Mouse (Mus musculus) midbrain, embryonic 16.5 days (tissue): ENCODE measurements around the gene Spns3. TPM values are rescaled to one million over a fixed set of nuclear protein-coding genes. Genes with fewer than 3 reads are reported as not detected.

Source experiments
- ATAC-seq: fragments of 200-750 bp; cut with Nextera tagmentation; 2 replicates; pipeline ENCODE4 v1.8.0; 2017; ENCODE audit warnings: moderate TSS enrichment
- H3K27ac ChIP-seq: fragments of 300-500 bp; sonication (generic); 2 replicates; pipeline ENCODE4 v1.5.1; 2014; ENCODE audit warnings: mild to moderate bottlenecking, low read length, mixed read lengths
- H3K27me3 ChIP-seq: fragments of 300-500 bp; sonication (generic); 2 replicates; pipeline ENCODE4 v1.6.1; 2014; ENCODE audit warnings: low read depth, low read length, mixed read lengths; ENCODE audit not compliant: control insufficient read depth, insufficient read depth
- H3K36me3 ChIP-seq: fragments of 300-500 bp; sonication (generic); 2 replicates; pipeline ENCODE4 v1.6.1; 2014; ENCODE audit warnings: mild to moderate bottlenecking, low read length, moderate library complexity, mixed read lengths; ENCODE audit not compliant: control insufficient read depth, insufficient read depth
- H3K4me1 ChIP-seq: fragments of 300-500 bp; sonication (generic); 2 replicates; pipeline ENCODE4 v1.6.1; 2014; ENCODE audit warnings: mild to moderate bottlenecking, low read length, mixed read lengths; ENCODE audit not compliant: control insufficient read depth, insufficient read depth
- H3K4me2 ChIP-seq: fragments of 300-500 bp; sonication (generic); 2 replicates; pipeline ENCODE4 v1.6.1; 2014; ENCODE audit warnings: mild to moderate bottlenecking, low read length, mixed read lengths
- H3K4me3 ChIP-seq: fragments of 300-500 bp; sonication (generic); 2 replicates; pipeline ENCODE4 v1.5.1; 2014; ENCODE audit warnings: low read depth, mild to moderate bottlenecking, low read length, moderate library complexity, mixed read lengths
- H3K9ac ChIP-seq: fragments of 300-500 bp; sonication (generic); 2 replicates; pipeline ENCODE4 v1.6.1; 2014; ENCODE audit warnings: low read depth, low read length, mixed read lengths
- H3K9me3 ChIP-seq: fragments of 300-500 bp; sonication (generic); replicated peaks from 2 replicates; pipeline ENCODE4 v1.6.1; 2014; ENCODE audit warnings: mild to moderate bottlenecking, low read length, mixed read lengths; ENCODE audit not compliant: control insufficient read depth, poor library complexity, severe bottlenecking
- WGBS: fragments of 180-500 bp; shearing (Covaris S2); extraction: QIAGEN DNeasy Blood & Tissue Kit; methylation state at CpG from one replicate; pipeline ENCODE4 v1.1.7; 2014; 5-methylcytosine and 5-hydroxymethylcytosine counted together
- polyA plus RNA-seq: library from polyadenylated mRNA; unstranded; fragments of >200 nt; fragmentation: Nextera tagmentation; extraction: Ambion mirVana; gene quantifications from 2 replicates; pipeline ENCODE4 v1.2.1, GENCODE M21; 2015

Spns3 gene
- polyA plus RNA-seq, 1 experiment from 2014 or later: not detected

DNA sequence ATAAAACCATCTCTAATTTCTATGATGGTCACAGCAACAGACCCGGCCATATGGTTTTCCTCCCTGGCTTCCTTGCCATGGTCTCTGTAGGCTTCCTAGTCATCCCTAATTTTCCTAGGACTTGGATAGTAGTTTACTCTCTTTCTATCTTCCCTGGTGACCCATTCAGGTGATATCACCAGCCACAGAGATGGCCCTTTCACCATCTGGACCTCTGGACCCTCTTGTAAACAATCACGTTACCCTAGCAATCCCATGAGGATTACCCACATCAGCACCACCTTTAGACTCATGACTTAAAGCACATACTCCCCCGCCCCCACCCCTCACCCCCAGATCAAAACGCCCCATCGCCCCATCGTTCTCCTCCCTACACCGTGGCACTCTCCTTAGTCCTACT lies 16.0 kb upstream of the Spns3 start:
- no peak overlapping the region for H3K9ac ChIP-seq
- no peaks in the 10 kb centered on the region for H3K27me3 ChIP-seq
- no peak overlapping the region for H3K27ac ChIP-seq
- H3K4me3 ChIP-seq: no peak overlapping the region
- H3K4me2 ChIP-seq: no peak overlapping the region
- H3K9me3 ChIP-seq: no peaks in the 10 kb centered on the region
- ATAC-seq: no peak
- no peaks in the 10 kb centered on the region for H3K4me1 ChIP-seq
- H3K36me3 ChIP-seq: no peaks in the 10 kb centered on the region
- WGBS: 79% methylated on average over 7 of the region's 7 CpGs

DNA sequence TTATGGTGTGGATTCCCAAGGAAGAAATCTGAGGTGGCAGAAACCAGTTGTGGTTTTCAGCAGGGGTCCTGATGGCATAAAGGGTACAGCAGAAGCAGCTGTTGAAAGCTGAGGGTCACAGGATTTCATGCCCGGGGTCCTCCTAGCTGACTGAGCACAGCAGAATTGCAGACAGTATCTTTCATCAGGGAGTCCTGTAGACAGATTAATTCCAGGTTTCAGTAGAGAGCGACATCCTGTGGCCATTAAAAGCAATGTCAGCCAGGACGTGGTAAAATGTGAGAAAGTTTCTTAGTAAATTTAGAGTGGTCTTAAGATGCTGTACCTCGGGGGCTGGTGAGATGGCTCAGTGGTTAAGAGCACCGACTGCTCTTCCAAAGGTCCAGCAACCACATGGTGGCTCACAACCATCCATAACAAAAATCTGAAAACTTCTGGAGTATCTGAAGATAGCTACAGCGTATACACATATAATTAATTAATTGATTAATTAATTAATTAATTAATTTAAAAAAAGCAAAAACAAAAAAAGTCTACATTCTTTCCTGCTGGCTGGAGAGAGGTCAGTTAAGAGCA lies 14.0 kb upstream of the Spns3 start:
- Histone ChIP-seq H3K4me3 (no peak overlapping the region), H3K4me1 (no peaks in the 10 kb centered on the region), H3K9ac (no peak overlapping the region), H3K36me3 (no peaks in the 10 kb centered on the region), H3K27me3 (no peaks in the 10 kb centered on the region), H3K4me2 (no peak overlapping the region), H3K9me3 (no peaks in the 10 kb centered on the region), H3K27ac (no peak overlapping the region)
- 25% methylated on average over 6 of the region's 6 CpGs for WGBS
- peak; percentile 32; the same call in 1 of the 2 replicates for ATAC-seq

DNA sequence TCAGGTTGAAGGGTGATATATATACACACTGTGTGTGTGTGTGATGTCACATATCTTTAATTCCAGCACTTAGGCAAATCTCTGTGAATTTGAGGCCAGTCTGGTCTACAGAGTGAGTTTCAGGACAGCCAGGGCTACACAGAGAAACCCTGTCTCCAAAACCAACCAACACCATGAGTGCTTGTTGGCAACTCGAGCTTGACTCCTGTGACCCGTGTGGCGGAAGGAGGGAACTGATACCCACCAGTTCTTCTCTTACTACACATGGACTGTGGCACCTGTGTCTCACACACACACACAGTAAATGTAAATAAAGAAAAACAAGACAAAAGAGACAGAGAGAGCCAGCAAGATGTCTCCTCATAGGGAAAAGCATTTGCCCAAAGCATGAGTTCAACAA lies 10.4 kb upstream of the Spns3 start:
- no peak overlapping the region for H3K27ac ChIP-seq
- no peak overlapping the region for H3K4me3 ChIP-seq
- WGBS: 74% methylated on average over 3 of the region's 3 CpGs
- H3K9ac ChIP-seq: no peak overlapping the region
- no peak for ATAC-seq
- H3K4me1 ChIP-seq: no peaks in the 10 kb centered on the region
- H3K36me3 ChIP-seq: no peaks in the 10 kb centered on the region
- no peak overlapping the region for H3K4me2 ChIP-seq
- no peaks in the 10 kb centered on the region for H3K9me3 ChIP-seq
- H3K27me3 ChIP-seq: no peaks in the 10 kb centered on the region

DNA sequence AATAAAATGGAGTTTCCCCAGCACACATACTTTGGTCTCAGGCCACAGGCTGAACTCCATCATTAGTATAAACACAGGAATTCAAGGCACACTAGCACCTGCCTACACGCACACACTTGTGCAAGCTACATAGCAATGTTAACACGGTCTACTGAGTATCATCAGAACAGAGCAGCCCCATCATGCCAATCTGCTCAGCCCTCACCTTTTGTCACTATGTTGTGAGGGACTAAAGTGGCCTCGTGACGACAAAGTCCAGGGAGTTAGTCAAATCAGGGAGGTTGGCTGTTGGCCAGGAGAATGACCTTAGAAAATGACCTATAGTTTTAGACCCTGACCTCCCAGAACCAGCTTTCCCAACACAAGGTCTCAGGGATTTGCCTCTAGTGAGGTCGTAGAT lies 7.8 kb upstream of the Spns3 start:
- 74% methylated on average over 5 of the region's 5 CpGs for WGBS
- no peak for ATAC-seq

DNA sequence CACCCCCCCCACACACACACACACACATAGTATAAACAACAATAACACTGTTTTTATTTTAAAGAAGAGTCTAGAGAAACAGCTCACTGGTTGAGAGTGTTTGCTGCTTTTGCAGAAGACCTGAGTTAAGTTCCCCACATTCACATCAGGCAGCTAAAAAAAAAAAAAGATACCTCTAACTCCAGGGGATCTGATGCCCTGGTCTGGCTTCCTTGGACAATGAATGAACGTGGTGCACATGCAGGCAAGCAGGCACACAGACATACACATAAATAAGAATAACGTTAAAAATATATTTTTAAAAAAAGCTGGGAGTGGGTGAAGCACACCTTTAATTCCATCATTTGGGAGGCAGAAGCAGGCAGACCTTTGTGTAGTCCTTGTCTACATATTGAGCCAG lies 6.6 kb upstream of the Spns3 start:
- Histone ChIP-seq H3K27ac (no peak overlapping the region), H3K9me3 (no peaks in the 10 kb centered on the region), H3K4me1 (no peaks in the 10 kb centered on the region), H3K4me3 (no peak overlapping the region), H3K36me3 (no peaks in the 10 kb centered on the region), H3K27me3 (no peaks in the 10 kb centered on the region), H3K4me2 (no peak overlapping the region), H3K9ac (no peak overlapping the region)
- 74% methylated on average over 2 of the region's 2 CpGs for WGBS
- ATAC-seq: no peak

More for the DNA sequence above, 7.8 kb upstream of the Spns3 start:
- Histone ChIP-seq H3K27me3 (no peaks in the 10 kb centered on the region), H3K4me2 (no peak overlapping the region), H3K4me1 (no peaks in the 10 kb centered on the region), H3K9ac (no peak overlapping the region), H3K27ac (no peak overlapping the region), H3K4me3 (no peak overlapping the region), H3K9me3 (no peaks in the 10 kb centered on the region), H3K36me3 (no peaks in the 10 kb centered on the region)

DNA sequence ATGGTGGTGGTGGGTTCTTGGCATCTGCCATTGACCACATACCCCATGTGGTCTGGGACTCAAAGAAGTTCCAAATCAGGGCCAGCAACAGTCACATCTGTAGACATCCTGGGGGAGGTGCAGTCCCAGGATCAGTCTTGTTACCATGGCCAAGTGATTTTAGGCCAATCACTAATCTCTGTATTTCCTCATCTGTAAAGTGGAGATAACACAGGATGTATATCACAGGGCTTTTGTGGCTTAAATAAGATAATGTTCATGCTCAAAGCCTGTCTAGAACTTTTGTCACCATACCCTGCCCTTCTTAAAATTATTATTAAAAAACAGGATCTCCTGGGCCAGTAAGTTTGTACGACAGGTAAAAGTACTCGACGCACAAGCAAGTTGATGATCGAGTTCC lies 6.2 kb upstream of the Spns3 start:
- no peak for ATAC-seq
- H3K9ac ChIP-seq: no peak overlapping the region
- H3K27me3 ChIP-seq: no peaks in the 10 kb centered on the region

DNA sequence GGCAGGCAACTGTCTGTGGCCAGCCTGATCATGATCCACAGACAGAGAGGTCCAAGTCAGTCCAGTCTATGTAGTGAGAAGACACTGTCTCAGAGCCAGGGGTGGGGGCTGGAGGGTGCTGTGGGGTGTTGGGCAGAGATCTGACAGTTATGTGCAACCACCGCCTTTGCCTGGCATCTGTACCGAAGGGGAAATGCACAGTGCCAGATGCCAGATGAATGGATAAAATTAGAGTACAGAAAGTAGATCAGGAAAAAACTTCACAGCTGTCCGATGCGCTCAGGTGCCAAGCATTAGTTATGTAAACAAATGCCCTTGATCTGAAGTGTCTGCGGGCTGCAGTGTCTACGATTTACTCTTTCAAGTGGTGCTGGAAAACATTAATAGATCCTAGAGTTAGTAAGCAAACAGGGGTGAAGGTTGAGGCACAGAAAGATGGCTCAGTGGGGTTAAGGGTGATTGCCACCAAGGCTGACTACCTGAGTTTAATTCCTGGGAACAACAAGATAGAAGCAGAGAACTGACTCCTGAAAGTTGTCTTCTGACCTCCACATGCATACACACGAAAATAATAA lies 1.3 kb upstream of the Spns3 start:
- Histone ChIP-seq H3K27me3 (no peaks in the 10 kb centered on the region), H3K36me3 (no peaks in the 10 kb centered on the region), H3K4me2 (no peak overlapping the region), H3K4me1 (no peaks in the 10 kb centered on the region), H3K27ac (no peak overlapping the region), H3K9ac (no peak overlapping the region), H3K9me3 (no peaks in the 10 kb centered on the region), H3K4me3 (no peak overlapping the region)
- 85% methylated on average over 7 of the region's 7 CpGs for WGBS
- no peak for ATAC-seq

More for the DNA sequence above, 6.2 kb upstream of the Spns3 start:
- no peak overlapping the region for H3K27ac ChIP-seq
- WGBS: 95% methylated on average over 4 of the region's 4 CpGs
- no peak overlapping the region for H3K4me3 ChIP-seq
- no peaks in the 10 kb centered on the region for H3K9me3 ChIP-seq
- no peaks in the 10 kb centered on the region for H3K36me3 ChIP-seq
- H3K4me1 ChIP-seq: no peaks in the 10 kb centered on the region
- no peak overlapping the region for H3K4me2 ChIP-seq

DNA sequence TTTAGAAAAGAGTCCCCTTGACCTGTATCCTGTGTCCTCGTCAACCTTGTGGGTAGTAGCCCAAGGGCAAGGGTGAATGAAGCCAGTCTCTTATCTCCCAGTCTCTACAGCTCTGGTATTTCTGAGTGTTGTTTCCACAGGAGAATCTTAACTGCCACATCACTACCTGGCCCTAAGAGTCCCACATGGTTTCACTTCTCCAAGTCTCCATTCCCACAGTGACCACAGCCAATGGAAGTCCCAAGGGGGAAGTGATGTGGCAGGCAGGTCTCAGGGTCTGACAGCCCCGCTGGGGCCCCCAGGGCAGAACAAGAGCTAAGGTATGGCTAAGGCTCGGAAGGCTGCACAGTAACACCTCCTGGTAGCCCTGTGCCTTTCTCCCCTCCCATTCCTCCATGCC lies 3.1 kb downstream of the Spns3 start:
- no peaks in the 10 kb centered on the region for H3K27me3 ChIP-seq
- no peaks in the 10 kb centered on the region for H3K36me3 ChIP-seq
- 72% methylated on average over 3 of the region's 3 CpGs for WGBS
- no peak overlapping the region for H3K4me2 ChIP-seq
- no peaks in the 10 kb centered on the region for H3K4me1 ChIP-seq
- H3K4me3 ChIP-seq: no peak overlapping the region
- no peak overlapping the region for H3K27ac ChIP-seq
- ATAC-seq: no peak
- H3K9me3 ChIP-seq: no peaks in the 10 kb centered on the region
- H3K9ac ChIP-seq: no peak overlapping the region

DNA sequence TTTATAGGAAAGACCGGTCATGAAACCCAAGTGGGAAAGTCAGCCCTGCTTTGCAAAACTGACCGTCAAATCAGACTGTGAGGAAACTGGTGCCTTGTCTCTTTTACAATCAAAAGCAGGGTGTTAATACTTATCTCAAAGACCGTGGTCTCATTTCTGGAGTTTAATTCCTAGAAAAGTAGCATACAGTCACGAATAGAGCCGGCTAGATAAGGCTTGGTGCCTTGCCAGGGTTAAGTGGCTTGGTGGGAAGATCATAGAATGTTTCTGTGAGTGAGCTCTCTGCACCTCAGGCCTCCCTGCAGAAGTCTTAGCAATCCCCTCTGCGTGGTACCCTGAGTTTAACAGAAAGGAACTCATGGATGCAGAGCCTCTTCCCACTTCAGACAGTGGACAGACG lies 5.6 kb downstream of the Spns3 start:
- Histone ChIP-seq H3K27ac (no peak overlapping the region), H3K4me3 (no peak overlapping the region), H3K9me3 (no peaks in the 10 kb centered on the region), H3K4me2 (no peak overlapping the region), H3K27me3 (no peaks in the 10 kb centered on the region), H3K36me3 (no peaks in the 10 kb centered on the region), H3K4me1 (no peaks in the 10 kb centered on the region), H3K9ac (no peak overlapping the region)
- 75% methylated on average over 7 of the region's 7 CpGs for WGBS
- no peak for ATAC-seq
